Mouse (Mus musculus) left cerebral cortex, adult 8-10 months (tissue): ENCODE measurements around the gene Ubl3. TPM values are rescaled to one million over a fixed set of nuclear protein-coding genes. Genes with fewer than 3 reads are reported as not detected.

Experiments
- DNase-seq, 2 experiments: peaks; one replicate each; pipeline ENCODE4 v3.0.0; 2022; ENCODE audit warnings: low spot score in 2 of 2
- total RNA-seq, 4 experiments: library from RNA; stranded (reverse); gene quantifications; 2 replicates each; pipeline ENCODE4 v1.2.4; 2022

Ubl3 gene
- total RNA-seq = 100 to 1,000 TPM; 216 to 240 (median 236) TPM

- DNase-seq = peak; percentile 77 to 91
Measured at GRCm38 (mm10) chr5:148552187-148553071, at the start of gene Ubl3. Gene Ubl3, minus strand, starts transcription at chr5:148552789.

- no peak for DNase-seq
Measured at GRCm38 (mm10) chr5:148598376-148598775, 45.8 kb upstream of the Ubl3 start.

- no peak for DNase-seq
Measured at GRCm38 (mm10) chr5:148596086-148596753, 43.6 kb upstream of the Ubl3 start.

- no peak for DNase-seq
Measured at GRCm38 (mm10) chr5:148595459-148595751, 42.8 kb upstream of the Ubl3 start.

DNA sequence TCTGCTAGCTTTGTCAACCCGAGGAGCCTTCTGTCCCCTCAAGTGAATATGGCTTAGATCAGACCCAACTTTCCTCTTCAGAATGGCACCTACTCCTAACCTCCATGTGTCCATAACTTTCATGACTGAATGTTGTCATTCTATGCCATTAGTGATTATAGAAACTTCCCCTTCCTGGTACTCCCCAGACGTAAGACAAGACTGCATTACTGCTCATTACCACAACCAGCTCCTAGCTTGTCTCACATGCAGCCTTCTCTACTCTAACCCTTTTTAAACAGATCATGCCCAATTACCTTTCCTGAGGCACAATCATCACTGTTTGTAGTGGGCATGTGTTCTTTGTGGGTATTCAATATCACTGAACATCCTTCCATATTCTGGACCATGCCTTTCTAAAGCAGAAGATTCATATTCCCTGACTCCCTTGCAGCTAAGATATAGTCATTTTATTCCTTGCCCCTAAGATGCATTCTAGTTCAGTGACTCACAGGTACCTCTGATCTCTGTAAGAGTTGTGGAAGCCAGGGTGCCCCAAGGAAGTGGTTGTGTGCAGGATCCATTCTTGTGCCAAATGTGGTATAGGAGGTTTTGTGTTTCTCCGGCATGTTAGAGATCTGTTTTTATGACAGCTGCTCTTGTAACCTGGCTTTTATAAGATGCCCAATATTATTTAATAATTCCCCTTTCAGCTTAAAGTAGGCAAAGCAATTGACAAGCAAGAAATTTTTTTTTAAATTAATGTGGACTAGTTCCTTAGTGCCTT, 42.3 kb upstream of the Ubl3 start:
- DNase-seq = no peak

GRCm38 (mm10) chr5:148593607-148594006, 41.0 kb upstream of the Ubl3 start:
- DNase-seq = no peak

- DNase-seq = no peak
Measured at GRCm38 (mm10) chr5:148591448-148591862, 38.9 kb upstream of the Ubl3 start.

GRCm38 (mm10) chr5:148590603-148591447, 38.2 kb upstream of the Ubl3 start:
- no peak for DNase-seq

GRCm38 (mm10) chr5:148588987-148589386, 36.4 kb upstream of the Ubl3 start:
- DNase-seq = no peak

DNA sequence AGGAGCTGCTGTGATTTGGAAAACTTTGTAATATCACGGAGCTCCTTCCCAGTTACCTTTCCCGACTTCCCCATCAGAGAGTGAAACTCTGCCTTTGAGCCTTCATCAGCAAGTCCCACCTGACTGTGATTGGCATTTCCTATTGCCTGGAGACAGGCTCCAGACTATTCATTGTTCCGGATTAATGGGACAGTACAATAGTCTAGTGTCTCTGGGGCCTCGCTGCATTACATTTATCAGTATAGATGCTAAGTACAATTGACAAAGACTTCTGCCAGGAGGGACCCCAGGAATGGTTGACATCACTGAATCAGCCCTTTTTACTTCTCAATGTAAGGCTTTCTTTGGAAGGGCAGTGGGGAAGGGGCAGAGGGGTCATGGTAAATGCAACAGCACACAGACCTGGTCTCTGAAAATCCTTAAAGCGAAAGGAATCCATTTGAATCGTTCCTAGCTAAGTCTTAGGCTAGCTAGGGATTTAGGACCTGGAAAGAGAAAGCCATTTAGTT, 35.6 kb upstream of the Ubl3 start:
- no peak for DNase-seq

DNA sequence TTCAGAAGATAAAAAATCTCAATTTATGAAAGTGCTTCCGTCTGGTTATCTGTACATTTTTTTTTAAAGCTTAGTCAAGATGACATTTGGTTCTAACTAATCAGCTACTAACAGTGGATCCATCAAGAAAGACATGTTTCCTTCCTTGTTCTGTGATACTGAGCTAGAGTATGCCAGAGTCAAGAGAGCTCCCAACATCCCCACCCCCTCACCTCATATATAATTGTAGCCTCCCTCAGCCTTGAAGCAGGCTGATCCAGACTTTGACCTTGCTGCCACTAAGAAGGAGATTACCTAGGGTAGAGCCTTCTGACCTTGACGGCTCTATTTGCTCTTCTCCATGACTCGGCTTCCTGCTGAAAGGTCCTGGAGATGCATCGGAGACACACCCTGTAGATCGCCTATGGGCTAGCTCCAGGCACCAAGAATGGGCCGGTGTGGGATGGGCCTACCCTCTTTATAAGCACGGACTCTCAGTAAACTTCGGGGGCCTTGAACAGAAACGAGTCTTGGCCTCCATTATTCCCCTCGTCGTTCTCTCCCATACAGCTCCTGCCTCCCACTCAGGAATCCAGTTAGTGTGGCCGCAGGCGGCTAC, 27.9 kb upstream of the Ubl3 start:
- no peak for DNase-seq

DNA sequence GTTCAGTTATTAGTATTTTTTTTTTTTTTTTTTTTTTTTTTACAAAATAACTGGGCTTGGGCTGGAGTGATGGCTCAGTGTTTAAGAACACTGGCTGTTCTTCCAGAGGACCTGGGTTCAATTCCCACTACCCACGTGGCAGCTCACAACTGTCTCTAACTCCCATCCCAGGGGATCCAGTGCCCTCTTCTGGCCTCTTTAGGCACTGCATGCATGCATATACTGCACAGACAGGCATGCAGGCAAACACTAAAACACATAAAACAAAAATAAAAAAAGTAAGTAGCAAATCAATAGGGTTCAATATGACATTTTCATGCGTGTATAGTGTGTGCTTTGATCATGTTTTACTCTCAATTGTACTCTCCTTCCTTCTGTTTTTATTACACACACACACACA, 26.6 kb upstream of the Ubl3 start:
- DNase-seq = no peak

- no peak for DNase-seq
Measured at GRCm38 (mm10) chr5:148578353-148578752, 25.8 kb upstream of the Ubl3 start.

GRCm38 (mm10) chr5:148577278-148577677, 24.7 kb upstream of the Ubl3 start:
- no peak for DNase-seq

DNA sequence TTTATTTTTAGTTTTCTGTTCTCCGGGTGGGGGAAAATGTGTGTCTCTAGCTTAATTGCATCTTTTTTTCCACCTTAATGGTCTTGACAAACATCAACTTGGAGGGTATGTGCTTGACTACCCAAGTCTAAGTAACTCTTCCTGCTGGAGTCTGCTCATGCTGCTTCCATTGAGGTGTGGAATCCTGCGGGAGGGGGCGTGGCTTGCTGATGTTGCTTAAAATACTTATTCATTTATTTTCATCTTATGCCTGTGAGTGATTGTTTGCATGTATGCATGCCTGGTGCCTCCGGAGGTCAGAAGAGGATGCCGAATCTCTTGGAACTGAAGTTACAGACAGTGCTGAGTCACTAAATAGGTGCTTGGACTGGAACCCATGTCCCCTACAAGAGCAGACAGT, 22.6 kb upstream of the Ubl3 start:
- DNase-seq = no peak

DNA sequence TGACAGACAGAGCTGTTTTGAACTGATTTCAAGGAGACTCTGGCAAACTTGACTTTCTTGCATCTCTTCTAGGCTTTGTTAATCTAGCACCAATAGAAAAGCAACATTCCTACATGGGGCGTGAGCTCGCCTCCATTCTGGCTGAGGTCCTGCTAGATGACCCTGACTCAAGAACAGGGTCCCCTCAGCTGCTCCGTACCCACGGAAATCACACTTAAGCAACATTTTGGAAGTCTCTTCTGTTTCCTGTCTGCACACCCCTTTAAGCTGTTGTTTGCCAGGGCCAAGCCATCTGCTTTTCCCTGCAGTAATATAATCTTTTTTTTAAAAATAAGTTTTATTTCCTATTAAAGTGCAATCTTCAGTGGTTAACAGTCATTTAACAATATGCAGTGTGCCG, 20.1 kb upstream of the Ubl3 start:
- DNase-seq = no peak

DNA sequence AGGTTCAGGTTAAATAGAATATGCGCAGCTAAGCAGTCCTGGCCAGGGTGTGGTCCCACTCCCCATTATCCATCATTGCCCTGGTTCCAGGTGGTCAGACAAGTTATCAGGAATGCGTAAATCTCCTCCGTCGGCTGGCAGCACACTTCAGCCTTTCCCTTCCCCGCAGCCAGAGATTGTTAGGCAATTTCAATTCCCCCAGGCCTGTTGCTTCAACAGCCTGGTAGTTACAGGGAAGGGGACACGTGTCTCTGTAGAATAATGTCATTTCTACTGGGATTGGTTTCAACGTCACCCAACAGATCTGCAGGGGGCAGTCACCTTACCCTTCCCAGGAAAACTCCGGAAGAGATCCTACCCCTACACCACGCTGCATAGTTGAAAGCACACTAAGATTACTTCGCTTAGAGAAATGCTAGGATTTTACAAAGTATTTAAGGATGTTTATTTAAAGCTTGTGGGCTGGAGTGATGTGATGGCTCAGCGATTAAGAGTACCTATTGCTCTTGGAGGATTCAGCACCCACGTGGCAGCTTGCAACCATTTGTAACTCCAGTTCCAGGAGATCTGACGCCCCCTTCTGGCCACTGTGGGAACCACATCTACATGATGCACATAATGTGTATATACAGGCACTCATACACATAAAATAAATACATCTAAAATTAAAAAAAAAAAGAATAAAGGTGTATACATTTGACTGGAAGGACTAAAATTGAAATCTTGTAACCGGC, 18.1 kb upstream of the Ubl3 start:
- DNase-seq = no peak

- DNase-seq = no peak
Measured at GRCm38 (mm10) chr5:148569444-148569843, 16.9 kb upstream of the Ubl3 start.

DNA sequence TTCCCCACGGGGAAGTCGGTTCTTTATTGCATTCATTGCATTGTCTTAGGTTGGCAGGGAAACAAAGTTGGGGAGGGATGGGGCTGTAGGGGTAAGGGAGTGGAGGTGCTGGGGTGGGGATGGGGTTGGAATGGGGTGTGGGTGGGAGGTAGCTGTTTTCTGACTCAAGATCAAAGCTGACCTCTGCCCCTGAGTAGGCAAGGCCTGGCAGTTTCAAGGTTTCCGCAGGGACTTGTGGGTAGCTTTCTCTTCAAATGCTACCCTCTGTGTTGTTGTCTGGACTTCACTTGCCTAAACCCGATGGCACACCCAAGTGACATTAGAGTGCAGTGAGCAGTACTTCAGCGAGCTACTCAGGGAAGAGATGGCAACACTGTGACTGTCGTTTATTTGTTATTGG, 13.0 kb upstream of the Ubl3 start:
- no peak for DNase-seq

DNA sequence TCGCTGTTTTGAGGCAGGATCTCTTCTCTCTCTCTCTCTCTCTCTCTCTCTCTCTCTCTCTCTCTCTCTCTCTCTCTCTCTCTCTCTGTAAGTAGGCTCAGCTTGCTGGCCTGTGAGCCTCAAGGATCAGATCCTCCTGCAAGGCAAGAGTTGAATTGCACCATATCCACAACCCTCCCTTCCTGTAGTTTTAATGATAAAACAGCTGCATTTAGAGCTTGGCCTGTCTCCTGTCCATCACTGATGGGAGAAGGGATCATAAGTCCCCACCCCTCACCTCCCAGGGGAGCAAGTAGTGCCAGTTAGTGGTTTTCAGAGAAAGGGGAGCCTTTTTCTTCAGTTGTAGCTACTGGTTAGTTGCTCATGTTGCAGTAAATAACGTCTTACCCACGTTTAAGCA, 11.5 kb upstream of the Ubl3 start:
- no peak for DNase-seq
